Mouse (Mus musculus): ENCODE data around the gene Gm10112.

Gm10112 gene

GRCm38 (mm10) chrX:111168040-111168439 lies at the start of gene Gm10112:
Gene Gm10112 (plus strand): TSS chrX:111168340.
- no peak for DNase-seq (ENCODE audit: low spot score in 2 of 2)

DNA sequence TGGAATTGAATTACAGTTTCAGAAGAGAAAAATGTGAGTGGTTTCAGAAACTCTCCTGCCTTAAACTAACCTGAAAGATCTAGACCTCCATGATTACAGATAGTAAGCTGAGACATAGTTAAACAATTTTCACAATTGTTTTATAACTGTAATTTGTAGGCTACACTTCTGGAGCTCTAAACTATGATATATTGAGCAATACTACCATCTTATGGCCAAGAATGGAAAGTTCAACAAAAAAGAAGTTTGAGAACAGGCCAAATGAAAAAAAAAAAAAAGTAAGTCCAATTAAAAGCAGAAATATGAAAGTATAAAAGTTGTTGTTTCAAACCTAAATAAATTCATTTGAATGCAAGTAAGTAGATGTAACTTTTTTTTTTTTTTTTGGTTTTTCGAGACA lies 21.4 kb downstream of the Gm10112 start:
- no peak for DNase-seq (ENCODE audit: low spot score in 2 of 2)

GRCm38 (mm10) chrX:111196376-111196775 lies 28.2 kb downstream of the Gm10112 start:
- peak in 1 of 2 experiments; percentile 20 for DNase-seq (ENCODE audit: low spot score in 2 of 2)

DNA sequence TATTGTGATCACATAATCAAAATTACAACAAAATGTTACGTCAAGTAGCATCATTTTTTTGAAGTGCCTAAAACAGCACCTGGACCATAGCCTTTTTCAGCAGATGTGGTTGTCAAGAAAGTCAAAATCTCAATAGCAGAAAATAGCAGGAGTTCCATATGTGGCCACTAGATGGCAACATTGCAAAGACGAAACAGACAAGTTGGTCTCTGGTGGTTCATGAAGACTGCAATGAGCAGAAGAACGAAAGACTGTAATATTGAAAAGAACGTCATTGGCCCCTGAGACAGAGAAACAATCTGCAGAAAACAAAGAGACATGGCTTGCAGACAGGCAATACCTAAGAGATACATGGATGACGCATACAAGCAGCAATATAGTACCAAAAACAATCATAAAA lies 42.1 kb downstream of the Gm10112 start:
- peak; percentile 45 to 59 for DNase-seq (ENCODE audit: low spot score in 2 of 2)
